Mouse (Mus musculus) liver, embryonic 11.5 days (tissue): ENCODE results near the gene Spg21. TPM values are rescaled to one million over a fixed set of nuclear protein-coding genes. Genes with fewer than 3 reads are reported as not detected.

Experiments used
- ATAC-seq: fragments of 200-750 bp; cut with Nextera tagmentation; replicated peaks from 2 replicates; pipeline ENCODE4 v1.8.0; 2017; ENCODE audit warnings: moderate number of reproducible peaks, mild to moderate bottlenecking, moderate TSS enrichment, moderate library complexity; ENCODE audit not compliant: low FRiP score
- DNase-seq: peaks from one replicate; pipeline ENCODE4 v3.0.0-alpha.2; 2017; ENCODE audit warnings: low spot score
- H3K27ac ChIP-seq: fragments of 300-500 bp; sonication (generic); 2 replicates; pipeline ENCODE4 v1.5.1; 2014; ENCODE audit warnings: mild to moderate bottlenecking, low read depth, low read length, control low read depth
- H3K27me3 ChIP-seq: fragments of 300-500 bp; sonication (generic); replicated peaks from 2 replicates; pipeline ENCODE4 v1.6.1; 2014; ENCODE audit warnings: low read length, mixed read lengths; ENCODE audit not compliant: control insufficient read depth, insufficient read depth
- H3K36me3 ChIP-seq: fragments of 300-500 bp; sonication (generic); 2 replicates; pipeline ENCODE4 v1.6.1; 2014; ENCODE audit warnings: mild to moderate bottlenecking, low read length, moderate library complexity, mixed read lengths; ENCODE audit not compliant: control insufficient read depth, insufficient read depth
- H3K4me1 ChIP-seq: fragments of 300-500 bp; sonication (generic); replicated peaks from 2 replicates; pipeline ENCODE4 v1.6.1; 2014; ENCODE audit warnings: low read length, mixed read lengths; ENCODE audit not compliant: control insufficient read depth, insufficient read depth
- H3K4me2 ChIP-seq: fragments of 300-500 bp; sonication (generic); 2 replicates; pipeline ENCODE4 v1.6.1; 2014; ENCODE audit warnings: mild to moderate bottlenecking, control low read depth, moderate library complexity
- H3K4me3 ChIP-seq: fragments of 300-500 bp; sonication (generic); 2 replicates; pipeline ENCODE4 v1.5.1; 2014; ENCODE audit warnings: low read depth, low read length, control low read depth
- H3K9ac ChIP-seq: fragments of 300-500 bp; sonication (generic); 2 replicates; pipeline ENCODE4 v1.6.1; 2014; ENCODE audit warnings: low read depth, low read length, control low read depth
- H3K9me3 ChIP-seq: fragments of 300-500 bp; sonication (generic); 2 replicates; pipeline ENCODE4 v1.6.1; 2016; ENCODE audit warnings: low read length, inconsistent platforms, mixed read lengths; ENCODE audit not compliant: control insufficient read depth
- WGBS: fragments of 180-500 bp; shearing (Covaris S2); extraction: QIAGEN DNeasy Blood & Tissue Kit; methylation state at CpG from one replicate; pipeline ENCODE4 v1.1.7; 2014; 5-methylcytosine and 5-hydroxymethylcytosine counted together
- polyA plus RNA-seq: library from polyadenylated mRNA; unstranded; fragments of >200 nt; fragmentation: Nextera tagmentation; extraction: Ambion mirVana; gene quantifications from 2 replicates; pipeline ENCODE4 v1.2.1, GENCODE M21; 2014

Gene Spg21
- polyA plus RNA-seq, 1 experiment from 2014 or later, result 54.7 TPM

DNA sequence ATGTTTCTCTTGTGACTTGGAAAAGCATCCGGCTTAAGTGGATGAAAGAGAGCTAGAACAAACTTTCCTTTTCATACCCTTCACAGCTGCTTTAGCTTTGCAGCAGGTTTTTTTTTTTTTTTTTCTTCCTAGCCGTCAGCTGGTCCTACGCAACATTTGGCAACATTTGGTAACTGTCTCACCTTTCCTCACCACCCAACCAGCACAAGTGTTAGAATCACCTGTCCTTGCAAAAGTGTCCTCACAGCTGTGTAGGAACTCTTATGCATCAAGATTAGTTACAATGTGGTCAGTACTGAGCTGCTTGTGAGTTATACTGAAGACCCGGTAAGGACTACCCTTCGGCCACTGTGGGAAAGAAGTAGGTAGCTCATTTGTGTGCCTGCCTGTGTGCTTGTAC is 1.8 kb downstream of the Spg21 start:
- Histone ChIP-seq H3K36me3 (peaks cover 6% of the 10 kb centered on the region), H3K9ac (no peak overlapping the region), H3K27me3 (no peaks in the 10 kb centered on the region), H3K4me3 (no peak overlapping the region), H3K9me3 (no peaks in the 10 kb centered on the region), H3K4me2 (no peak overlapping the region; the same call in 1 of the 2 replicates), H3K27ac (no peak overlapping the region), H3K4me1 (peaks cover 13% of the 10 kb centered on the region)
- 90% methylated on average over 5 of the region's 5 CpGs for WGBS
- ATAC-seq (no peak), DNase-seq (no peak)

DNA sequence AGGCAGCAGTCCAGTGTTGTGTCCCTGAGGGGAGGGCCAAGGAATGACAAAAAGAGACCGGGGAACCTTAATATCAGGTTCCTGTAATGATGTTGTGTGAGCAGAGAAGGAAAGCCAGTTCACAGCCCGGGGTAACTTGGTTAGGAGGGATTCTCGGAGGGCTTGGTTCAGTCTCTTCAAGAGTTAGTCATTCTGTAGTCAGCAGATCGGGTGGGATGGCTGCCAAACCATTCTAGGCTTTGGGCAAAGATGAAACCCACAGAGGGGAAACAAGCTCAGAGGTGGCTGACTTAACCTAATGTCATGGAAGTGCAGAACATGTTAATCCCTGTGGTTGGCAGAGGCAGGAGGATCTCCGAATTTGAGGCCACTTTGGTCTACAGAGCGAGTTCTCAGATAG is 3.4 kb downstream of the Spg21 start:
- WGBS, result 89% methylated on average over 6 of the region's 6 CpGs
- no peak for DNase-seq

DNA sequence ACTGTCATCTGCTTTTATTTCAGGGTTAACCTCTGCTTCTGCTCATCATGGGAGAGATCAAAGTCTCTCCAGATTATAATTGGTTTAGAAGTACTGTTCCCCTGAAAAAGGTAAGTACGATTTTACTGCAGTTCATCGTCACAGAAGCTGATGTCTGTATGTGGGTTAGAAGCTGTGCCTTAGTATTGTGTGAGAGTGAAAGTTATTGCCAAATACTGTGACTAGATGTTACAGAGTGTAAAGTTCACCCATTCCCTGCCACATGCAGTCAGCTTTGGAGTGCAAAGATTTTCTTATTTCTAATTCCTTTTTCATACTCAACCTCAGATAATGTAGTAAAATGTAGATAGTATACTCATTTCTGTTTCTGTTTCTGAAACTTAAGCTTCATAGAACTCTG is 4.5 kb downstream of the Spg21 start:
- WGBS, result 90% methylated on average over 2 of the region's 2 CpGs
- Histone ChIP-seq H3K4me2 (no peak overlapping the region), H3K27ac (no peak overlapping the region), H3K4me3 (no peak overlapping the region), H3K36me3 (peaks cover 8% of the 10 kb centered on the region), H3K9ac (no peak overlapping the region), H3K4me1 (peaks cover 13% of the 10 kb centered on the region), H3K9me3 (no peaks in the 10 kb centered on the region), H3K27me3 (no peaks in the 10 kb centered on the region)
- no peak for ATAC-seq
- DNase-seq, result no peak

More for the DNA sequence above, 3.4 kb downstream of the Spg21 start:
- no peak overlapping the region for H3K9ac ChIP-seq
- no peak for ATAC-seq
- no peaks in the 10 kb centered on the region for H3K27me3 ChIP-seq
- no peaks in the 10 kb centered on the region for H3K9me3 ChIP-seq
- H3K4me1 ChIP-seq, result peaks cover 13% of the 10 kb centered on the region
- H3K36me3 ChIP-seq, result peaks cover 6% of the 10 kb centered on the region
- H3K27ac ChIP-seq, result no peak overlapping the region
- H3K4me3 ChIP-seq, result no peak overlapping the region
- H3K4me2 ChIP-seq, result no peak overlapping the region

DNA sequence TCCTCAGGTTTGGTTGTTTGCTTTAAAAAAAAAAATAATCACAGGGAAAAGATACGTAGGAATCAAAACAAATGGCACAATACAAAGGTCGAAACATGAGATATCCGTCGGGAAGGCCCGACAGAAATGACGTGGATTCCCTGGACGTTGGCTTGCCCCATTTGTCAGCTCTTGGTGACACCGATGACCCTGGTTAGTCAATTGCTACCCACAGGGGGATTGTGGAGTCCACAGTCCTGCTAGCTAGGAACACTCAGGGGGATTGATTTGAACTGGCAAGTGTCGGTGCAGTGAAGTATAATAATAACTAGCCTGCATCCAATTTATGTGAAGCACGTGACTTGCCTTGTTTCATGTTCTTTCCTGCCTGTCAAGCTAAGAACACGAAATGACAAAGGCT is 6.9 kb downstream of the Spg21 start:
- Histone ChIP-seq H3K9me3 (no peaks in the 10 kb centered on the region), H3K4me3 (no peak overlapping the region), H3K4me2 (no peak overlapping the region), H3K27ac (no peak overlapping the region), H3K36me3 (peaks cover 8% of the 10 kb centered on the region), H3K9ac (no peak overlapping the region), H3K27me3 (no peaks in the 10 kb centered on the region), H3K4me1 (no peaks in the 10 kb centered on the region)
- ATAC-seq, result no peak
- DNase-seq, result no peak
- WGBS, result 70% methylated on average over 11 of the region's 11 CpGs

DNA sequence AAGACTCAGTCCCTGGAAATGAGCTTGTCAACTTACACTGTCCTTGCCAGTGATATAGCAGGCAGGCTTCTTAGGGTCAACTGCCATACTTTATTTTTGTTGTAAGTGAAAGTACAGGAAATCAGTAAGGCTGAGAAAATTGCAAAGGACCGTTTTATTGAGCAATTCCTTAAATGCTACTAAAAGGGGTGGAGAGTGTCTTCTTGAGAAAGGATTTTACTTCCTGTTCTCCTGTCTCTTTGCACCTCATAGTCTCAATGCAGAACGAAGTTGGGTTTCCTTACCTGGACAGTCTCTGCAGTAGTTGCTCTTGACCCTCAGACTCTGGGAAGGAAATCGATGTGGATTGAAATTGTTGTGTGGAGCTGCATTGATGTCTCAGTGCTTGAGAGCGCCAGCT is 12.0 kb downstream of the Spg21 start:
- Histone ChIP-seq H3K4me3 (no peak overlapping the region), H3K27ac (no peak overlapping the region), H3K4me2 (no peak overlapping the region), H3K36me3 (peaks cover 2% of the 10 kb centered on the region; the same call in 1 of the 2 replicates), H3K27me3 (no peaks in the 10 kb centered on the region), H3K9ac (no peak overlapping the region), H3K9me3 (no peaks in the 10 kb centered on the region), H3K4me1 (no peaks in the 10 kb centered on the region)
- ATAC-seq (no peak), DNase-seq (no peak)
- WGBS, result 84% methylated on average over 4 of the region's 4 CpGs

DNA sequence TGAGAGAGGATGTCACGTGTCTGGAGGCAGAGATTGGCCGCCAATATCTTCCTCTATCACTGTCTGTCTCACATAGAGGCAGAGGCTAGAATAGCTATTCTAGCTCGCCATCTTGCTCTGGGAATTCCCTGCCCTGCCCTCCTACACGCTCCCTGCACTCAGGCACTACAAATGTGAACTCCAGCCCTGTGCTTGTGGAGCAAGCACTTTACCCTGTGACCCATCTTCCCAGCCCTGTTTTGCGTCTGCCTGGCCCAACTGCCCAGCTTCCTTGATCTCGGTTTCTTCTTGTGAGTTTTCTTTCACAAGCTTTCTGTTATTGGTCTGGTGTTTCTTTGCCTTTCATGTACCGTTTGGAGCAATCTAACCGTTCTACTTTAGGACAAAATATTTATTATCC is 18.4 kb downstream of the Spg21 start:
- H3K27ac ChIP-seq, result no peak overlapping the region
- H3K4me1 ChIP-seq, result no peaks in the 10 kb centered on the region
- ATAC-seq (no peak), DNase-seq (no peak)
- WGBS, result 78% methylated on average over 8 of the region's 8 CpGs
- no peaks in the 10 kb centered on the region for H3K27me3 ChIP-seq
- H3K36me3 ChIP-seq, result peaks cover 6% of the 10 kb centered on the region; the same call in 1 of the 2 replicates
- no peaks in the 10 kb centered on the region for H3K9me3 ChIP-seq
- H3K4me3 ChIP-seq, result no peak overlapping the region
- no peak overlapping the region for H3K9ac ChIP-seq
- H3K4me2 ChIP-seq, result no peak overlapping the region

DNA sequence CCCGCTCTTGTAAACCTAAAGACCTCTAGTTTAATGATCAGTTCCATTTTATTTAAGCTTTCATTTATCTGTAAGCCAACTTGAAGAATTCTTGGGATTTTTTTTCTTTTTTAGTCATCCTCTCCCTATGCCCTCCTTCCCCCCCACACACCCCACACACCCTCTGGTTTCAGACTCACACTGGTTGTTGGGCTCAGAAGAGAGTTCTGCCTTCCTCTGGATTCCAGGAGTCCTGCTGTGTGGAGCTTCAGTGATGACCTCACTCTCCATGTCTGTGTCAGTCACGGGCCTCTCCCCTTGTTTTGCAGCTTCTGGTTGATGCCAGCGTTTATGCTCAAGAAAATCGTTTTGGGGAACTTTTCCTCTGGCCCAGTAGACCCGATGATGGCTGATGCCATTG is 19.3 kb downstream of the Spg21 start:
- peaks cover 15% of the 10 kb centered on the region for H3K36me3 ChIP-seq
- no peak overlapping the region for H3K27ac ChIP-seq
- WGBS, result 84% methylated on average over 5 of the region's 5 CpGs

DNA sequence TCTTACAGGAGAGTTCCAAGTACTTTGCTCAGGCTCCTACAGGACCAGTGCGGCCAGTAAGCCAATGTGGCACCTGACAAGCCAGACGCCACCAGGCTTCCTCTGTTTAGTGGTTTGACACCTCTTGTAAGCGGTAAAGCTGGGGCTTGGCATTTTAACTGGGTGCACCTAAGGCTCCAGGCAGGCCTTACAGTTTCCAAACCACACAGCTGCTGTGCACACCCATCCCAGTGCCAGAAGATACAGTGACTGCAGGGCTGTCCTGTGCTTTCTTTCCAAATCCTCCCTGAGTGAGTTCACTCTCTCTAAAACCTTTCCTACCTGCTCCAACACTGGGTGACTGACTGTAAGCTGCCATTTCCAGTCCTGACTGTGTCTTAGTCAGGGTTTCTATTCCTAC is 30.7 kb downstream of the Spg21 start:
- Histone ChIP-seq H3K4me3 (no peak overlapping the region), H3K4me1 (no peaks in the 10 kb centered on the region), H3K27ac (no peak overlapping the region), H3K9ac (no peak overlapping the region), H3K9me3 (no peaks in the 10 kb centered on the region), H3K27me3 (no peaks in the 10 kb centered on the region), H3K36me3 (no peaks in the 10 kb centered on the region), H3K4me2 (no peak overlapping the region)
- ATAC-seq (no peak), DNase-seq (no peak)
- WGBS, result 82% methylated on average over 3 of the region's 3 CpGs

More for the DNA sequence above, 19.3 kb downstream of the Spg21 start:
- Histone ChIP-seq H3K9me3 (no peaks in the 10 kb centered on the region), H3K27me3 (no peaks in the 10 kb centered on the region), H3K4me3 (no peak overlapping the region), H3K4me1 (no peaks in the 10 kb centered on the region), H3K4me2 (no peak overlapping the region), H3K9ac (no peak overlapping the region)
- DNase-seq (no peak), ATAC-seq (no peak)

DNA sequence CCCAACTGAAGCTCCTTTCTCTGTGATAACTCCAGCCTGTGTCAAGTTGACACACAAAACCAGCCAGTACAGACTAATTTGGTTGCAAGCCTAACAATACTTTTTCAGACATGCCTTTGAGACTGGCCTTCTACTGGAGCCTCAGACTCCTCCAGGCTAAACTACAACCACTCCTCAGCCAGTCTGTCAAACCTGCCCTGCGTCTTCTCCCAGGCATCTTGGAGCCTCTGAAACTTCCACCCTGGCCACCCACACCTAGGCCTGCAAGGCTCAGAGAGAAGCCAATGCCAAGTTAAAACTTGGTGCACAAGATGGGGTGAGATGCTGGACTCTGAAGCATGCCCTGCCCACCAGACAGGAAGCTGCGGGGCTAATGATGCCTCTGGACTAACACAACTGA is 31.6 kb downstream of the Spg21 start:
- Histone ChIP-seq H3K27me3 (no peaks in the 10 kb centered on the region), H3K4me2 (no peak overlapping the region), H3K4me3 (no peak overlapping the region), H3K36me3 (no peaks in the 10 kb centered on the region), H3K4me1 (no peaks in the 10 kb centered on the region), H3K27ac (no peak overlapping the region), H3K9ac (no peak overlapping the region), H3K9me3 (no peaks in the 10 kb centered on the region)
- DNase-seq (no peak), ATAC-seq (no peak)
- WGBS, result 76% methylated on average over 2 of the region's 2 CpGs
